Mouse (Mus musculus) CH12F3 (cell line): Measurements from ENCODE around the gene Ppp5c.

Experiments used
- in situ Hi-C: fragments of 300-500 bp; cut with MboI; formaldehyde crosslinking; loops from 2 replicates; pipeline ENCODE4 v1.14.3; 2020; ENCODE audit warnings: low sequenced_read_pairs

Ppp5c gene

GRCm38 (mm10) chr7:16990006-16990744 lies 37.5 kb downstream of the Ppp5c start:
- in situ Hi-C loops, result no loop called here

- in situ Hi-C loops, result no loop called here
Measured at GRCm38 (mm10) chr7:16988405-16988804, 39.3 kb downstream of the Ppp5c start.

GRCm38 (mm10) chr7:16987541-16988149 lies 40.1 kb downstream of the Ppp5c start:
- in situ Hi-C loops, result no loop called here

- in situ Hi-C loops, result no loop called here
Measured at GRCm38 (mm10) chr7:16982859-16983568, 44.7 kb downstream of the Ppp5c start, which contains the start of gene Gm42372. Gene Gm42372, plus strand, starts transcription at chr7:16983086.

- in situ Hi-C loops, result no loop called here
Measured at GRCm38 (mm10) chr7:16980348-16980747, 47.4 kb downstream of the Ppp5c start.

GRCm38 (mm10) chr7:16978593-16978992 lies 49.1 kb downstream of the Ppp5c start:
- in situ Hi-C loops, result no loop called here

GRCm38 (mm10) chr7:16978173-16978572 lies 49.6 kb downstream of the Ppp5c start:
- in situ Hi-C loops, result no loop called here

- in situ Hi-C loops, result no loop called here
Measured at GRCm38 (mm10) chr7:16976298-16976697, 51.4 kb downstream of the Ppp5c start.

GRCm38 (mm10) chr7:16974018-16974417 lies 53.7 kb downstream of the Ppp5c start:
- in situ Hi-C loops, result no loop called here

GRCm38 (mm10) chr7:16971160-16971559 lies 56.6 kb downstream of the Ppp5c start:
- in situ Hi-C loops, result no loop called here

- in situ Hi-C loops, result no loop called here
Measured at GRCm38 (mm10) chr7:16968414-16968813, 59.3 kb downstream of the Ppp5c start.

GRCm38 (mm10) chr7:16961678-16962077 lies 66.0 kb downstream of the Ppp5c start:
- in situ Hi-C loops, result no loop called here

- in situ Hi-C loops, result no loop called here
Measured at GRCm38 (mm10) chr7:16959539-16960187, 68.1 kb downstream of the Ppp5c start, which contains the start of gene Pnmal1. Gene Pnmal1, plus strand, starts transcription at chr7:16959679.

- in situ Hi-C loops, result no loop called here
Measured at GRCm38 (mm10) chr7:16956410-16957265, 71.1 kb downstream of the Ppp5c start.

- in situ Hi-C loops, result no loop called here
Measured at GRCm38 (mm10) chr7:16955712-16956111, 72.0 kb downstream of the Ppp5c start.
